In the genomic region with DNA sequence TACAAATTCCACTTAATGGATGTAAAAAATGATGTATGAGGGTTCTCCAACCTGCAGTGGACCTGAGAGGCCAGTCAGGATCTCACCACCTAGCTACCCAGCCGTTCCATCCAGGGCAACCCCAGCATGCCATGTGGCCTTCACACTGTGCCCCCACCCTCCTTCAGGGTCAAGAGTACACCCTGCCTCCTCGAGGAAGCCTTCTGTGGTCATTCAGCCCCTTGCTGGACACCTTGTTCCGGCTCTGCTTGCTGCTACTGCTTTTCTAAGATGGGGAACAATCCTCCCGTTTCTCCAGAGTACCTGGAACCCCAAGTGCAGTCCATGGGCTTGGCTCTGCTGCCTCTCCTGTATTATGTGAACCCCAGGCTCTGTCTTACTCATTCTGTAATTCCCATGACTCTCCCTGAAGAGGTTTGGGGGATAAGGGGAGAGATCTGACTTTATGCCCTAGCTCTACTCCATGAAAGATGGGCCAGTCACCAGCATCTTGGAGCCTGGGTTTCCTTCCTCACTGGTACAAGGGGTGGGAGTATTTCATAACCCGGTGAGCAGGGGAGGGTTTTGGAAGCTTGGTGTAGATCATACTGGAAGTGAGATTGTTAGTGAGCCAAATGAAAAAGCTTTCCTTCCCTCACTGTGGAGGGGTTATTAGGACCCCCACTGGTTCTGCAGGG, we compare ENCODE assay signal across 9 mouse cellular contexts. TPM values are rescaled to one million over a fixed set of nuclear protein-coding genes. Genes with fewer than 3 reads are reported as not detected.
A peak's percentile ranks its signal among the peaks of the same experiment; 100 is the strongest.
DNase-seq lines count a peak whose midpoint lies in the region; ATAC-seq and TF ChIP-seq lines count a peak whose summit lies in the region.
"Had no signal": no experiment of that assay in that cellular context is flagged by ENCODE, and none has a peak within 500 bp of the region (broad histone marks: within the 10 kb centered on the region; RNA-seq: fewer than 3 reads in every experiment).

No protein-coding gene starts in this region.

- H3K27me3 ChIP-seq in C2C12 (ENCODE audit: control insufficient read depth, insufficient read depth, insufficient read length): no peaks in the 10 kb centered on the region
- H3K27me3 ChIP-seq in forebrain, embryonic 12.5 days: no peaks in the 10 kb centered on the region
- H3K27me3 ChIP-seq in limb, embryonic 15.5 days: no peaks in the 10 kb centered on the region

- H3K36me3 ChIP-seq in C2C12 (ENCODE audit: control insufficient read depth, insufficient read depth): peaks cover 65% of the 10 kb centered on the region
- peaks cover 64% of the 10 kb centered on the region for H3K36me3 ChIP-seq in forebrain, embryonic 12.5 days (replicated peaks)
- H3K36me3 ChIP-seq in limb, embryonic 15.5 days: peaks cover 62% of the 10 kb centered on the region

- peak overlapping the region; percentile 90 for H3K9ac ChIP-seq in forebrain, embryonic 12.5 days
- peak overlapping the region; percentile 85 for H3K9ac ChIP-seq in limb, embryonic 15.5 days

- H3K79me2 ChIP-seq in C2C12 (ENCODE audit: control insufficient read depth, insufficient read depth): peaks cover 34% of the 10 kb centered on the region

- 32% methylated on average over 5 of the region's 5 CpGs for WGBS in forebrain, embryonic 12.5 days
- 23% methylated on average over 5 of the region's 5 CpGs for WGBS in limb, embryonic 15.5 days

- no peaks in the 10 kb centered on the region for H3K9me3 ChIP-seq in forebrain, embryonic 12.5 days
- H3K9me3 ChIP-seq in limb, embryonic 15.5 days: no peaks in the 10 kb centered on the region

- H3K27ac ChIP-seq in forebrain, embryonic 12.5 days: 0 out of 2 replicates have a peak overlapping the region, but pooled peaks have one; percentile 91
- H3K27ac ChIP-seq in limb, embryonic 15.5 days: no peak overlapping the region

- H3K4me3 ChIP-seq in C2C12 (ENCODE audit: insufficient read depth, poor library complexity, severe bottlenecking): peak overlapping the region; percentile 80
- peak overlapping the region; percentile 87 for H3K4me3 ChIP-seq in forebrain, embryonic 12.5 days (replicated peaks)
- peak overlapping the region; percentile 85 for H3K4me3 ChIP-seq in limb, embryonic 15.5 days

- H3ac ChIP-seq in C2C12 (ENCODE audit: control insufficient read depth, insufficient read length, low read depth): peak overlapping the region; percentile 94

- H3K4me1 ChIP-seq in forebrain, embryonic 12.5 days: peaks cover 26% of the 10 kb centered on the region
- peaks cover 30% of the 10 kb centered on the region for H3K4me1 ChIP-seq in limb, embryonic 15.5 days

- TF ChIP-seq CTCF in C2C12 (IDR thresholded peaks at IDR 0.05; ENCODE audit: control insufficient read depth, insufficient read depth, insufficient read length): no peak

- H3K4me2 ChIP-seq in forebrain, embryonic 12.5 days: peak overlapping the region; percentile 89
- peak overlapping the region; percentile 81 for H3K4me2 ChIP-seq in limb, embryonic 15.5 days

- ATAC-seq in frontal cortex, adult (ENCODE audit: low TSS enrichment): peak; percentile 63; the same call in 1 of the 2 replicates
- ATAC-seq in forebrain, embryonic 12.5 days (ENCODE audit: low FRiP score): 0 out of 2 replicates have a peak, but pooled peaks have one; percentile 9
- ATAC-seq in limb, embryonic 15.5 days (ENCODE audit: insufficient number of reproducible peaks, low FRiP score, low TSS enrichment, low read depth): no peak
- ATAC-seq in megakaryocyte-erythroid progenitor cell, adult 5-6 weeks (replicated peaks; ENCODE audit: low FRiP score, low TSS enrichment, poor library complexity, severe bottlenecking): no peak

- H3K79me3 ChIP-seq in C2C12 (ENCODE audit: low read depth): peaks cover 21% of the 10 kb centered on the region

- DNase-seq in frontal cortex, postnatal 25 days (ENCODE audit: low spot score in 2 of 2): no peak
- DNase-seq in adrenal gland, postnatal 25 days: no peak
- DNase-seq in thymus, postnatal 10 days (ENCODE audit: low spot score in 2 of 2): no peak

TF ChIP-seq in C2C12, 6 proteins besides CTCF, POLR2A, EP300 and RAD21:
- no peak for TF ChIP-seq MYOD1 (IDR thresholded peaks at IDR 0.05; ENCODE audit: control insufficient read depth, insufficient read length, low read depth)
- no peak for TF ChIP-seq FOSL1 (IDR thresholded peaks at IDR 0.05; ENCODE audit: insufficient read depth, low read length, poor library complexity, severe bottlenecking)
- TF ChIP-seq CEBPB (IDR thresholded peaks at IDR 0.05; ENCODE audit: low read depth): no peak
- no peak for TF ChIP-seq MAX (IDR thresholded peaks at IDR 0.05)
- TF ChIP-seq MYOG (IDR thresholded peaks at IDR 0.05; ENCODE audit: control insufficient read depth, extremely low read depth, insufficient read length): no peak
- no peak for TF ChIP-seq USF1 (IDR thresholded peaks at IDR 0.05; ENCODE audit: low read depth)

RNA-seq across cellular contexts. Expression of a gene that starts 1.7 kb away (rescaled TPM):
- 130 TPM for polyA plus RNA-seq in C2C12 (2012; fragmentation: generic; extraction: Trizol)
- polyA plus RNA-seq in forebrain, embryonic 12.5 days (2016; fragmentation: Nextera tagmentation; extraction: Ambion mirVana): 115 and 126 TPM in 2 replicates
- polyA plus RNA-seq in limb, embryonic 15.5 days (2015; fragmentation: Nextera tagmentation; extraction: Ambion mirVana): 65.2 and 67.4 TPM in 2 replicates
- total RNA-seq in megakaryocyte-erythroid progenitor cell, adult 5-6 weeks (2014; fragmentation: Nextera tagmentation): 0.10 and 2.4 TPM in 2 replicates
- 0.23 and 0.56 TPM in 2 replicates for total RNA-seq in megakaryocyte-erythroid progenitor cell, adult 5-6 weeks (2017)
- 30.5 and 32.8 TPM in 2 replicates for total RNA-seq in adrenal gland, postnatal 25 days (2021)

RNA-seq across cellular contexts. Expression of a gene that starts 13.7 kb away (rescaled TPM):
- polyA plus RNA-seq in C2C12 (2012; fragmentation: generic; extraction: Trizol): 141 TPM
- polyA plus RNA-seq in forebrain, embryonic 12.5 days (2016; fragmentation: Nextera tagmentation; extraction: Ambion mirVana): 35.6 and 36.6 TPM in 2 replicates
- 138 and 163 TPM in 2 replicates for polyA plus RNA-seq in limb, embryonic 15.5 days (2015; fragmentation: Nextera tagmentation; extraction: Ambion mirVana)
- total RNA-seq in megakaryocyte-erythroid progenitor cell, adult 5-6 weeks (2014; fragmentation: Nextera tagmentation): 23.4 and 41.0 TPM in 2 replicates
- 11.1 and 21.7 TPM in 2 replicates for total RNA-seq in megakaryocyte-erythroid progenitor cell, adult 5-6 weeks (2017)
- total RNA-seq in adrenal gland, postnatal 25 days (2021): 143 and 161 TPM in 2 replicates

RNA-seq across cellular contexts. Expression of a gene that starts 26.9 kb away (rescaled TPM):
- 299 TPM for polyA plus RNA-seq in C2C12 (2012; fragmentation: generic; extraction: Trizol)
- 43.3 and 49.6 TPM in 2 replicates for polyA plus RNA-seq in forebrain, embryonic 12.5 days (2016; fragmentation: Nextera tagmentation; extraction: Ambion mirVana)
- polyA plus RNA-seq in limb, embryonic 15.5 days (2015; fragmentation: Nextera tagmentation; extraction: Ambion mirVana): 35.7 and 40.6 TPM in 2 replicates
- total RNA-seq in megakaryocyte-erythroid progenitor cell, adult 5-6 weeks (2014; fragmentation: Nextera tagmentation): 148 and 173 TPM in 2 replicates
- total RNA-seq in megakaryocyte-erythroid progenitor cell, adult 5-6 weeks (2017): 145 and 393 TPM in 2 replicates
- 196 and 223 TPM in 2 replicates for total RNA-seq in adrenal gland, postnatal 25 days (2021)

RNA-seq across cellular contexts. Expression of a gene that starts 28.6 kb away (rescaled TPM):
- polyA plus RNA-seq in C2C12 (2012; fragmentation: generic; extraction: Trizol): 6.3 TPM
- 0.12 and 0.38 TPM in 2 replicates for polyA plus RNA-seq in forebrain, embryonic 12.5 days (2016; fragmentation: Nextera tagmentation; extraction: Ambion mirVana)
- 5.0 and 5.1 TPM in 2 replicates for polyA plus RNA-seq in limb, embryonic 15.5 days (2015; fragmentation: Nextera tagmentation; extraction: Ambion mirVana)
- 0.50 and 0.99 TPM in 2 replicates for total RNA-seq in megakaryocyte-erythroid progenitor cell, adult 5-6 weeks (2014; fragmentation: Nextera tagmentation)
- total RNA-seq in megakaryocyte-erythroid progenitor cell, adult 5-6 weeks (2017): 0.56 TPM in 1 of 2 replicates, not detected in the other
- total RNA-seq in adrenal gland, postnatal 25 days (2021): 3.2 and 4.0 TPM in 2 replicates

RNA-seq across cellular contexts. Expression of a gene that starts 38.2 kb away (rescaled TPM):
- 0.30 TPM for polyA plus RNA-seq in C2C12 (2012; fragmentation: generic; extraction: Trizol)
- polyA plus RNA-seq in forebrain, embryonic 12.5 days (2016; fragmentation: Nextera tagmentation; extraction: Ambion mirVana): not detected in 2 replicates
- not detected in 2 replicates for polyA plus RNA-seq in limb, embryonic 15.5 days (2015; fragmentation: Nextera tagmentation; extraction: Ambion mirVana)
- total RNA-seq in megakaryocyte-erythroid progenitor cell, adult 5-6 weeks (2014; fragmentation: Nextera tagmentation): 2.4 and 3.2 TPM in 2 replicates
- total RNA-seq in megakaryocyte-erythroid progenitor cell, adult 5-6 weeks (2017): not detected in 2 replicates
- not detected in 2 replicates for total RNA-seq in adrenal gland, postnatal 25 days (2021)
- total RNA-seq: layer of hippocampus, postnatal 10 days had no signal

Comparison
In these comparisons a context has a peak if more than half of its experiments do, and no peak if none do; other contexts are left out.
1. ATAC-seq: peak in frontal cortex, adult (single experiment) and forebrain, embryonic 12.5 days (single experiment); none in limb, embryonic 15.5 days (single experiment) and megakaryocyte-erythroid progenitor cell, adult 5-6 weeks (single experiment).
2. Peak in every context shown above with its lines, with median percentiles within 50 percentile points of each other: H3K4me3 ChIP-seq.